Mouse (Mus musculus) liver, embryonic 16.5 days (tissue): Measurements from ENCODE around the gene Camkk2. TPM values are rescaled to one million over a fixed set of nuclear protein-coding genes. Genes with fewer than 3 reads are reported as not detected.

ENCODE experiments used
- ATAC-seq: fragments of 200-750 bp; cut with Nextera tagmentation; 2 replicates; pipeline ENCODE4 v1.8.0; 2017; ENCODE audit warnings: low read depth, mild to moderate bottlenecking, moderate number of reproducible peaks, moderate library complexity
- H3K27ac ChIP-seq: fragments of 300-500 bp; sonication (generic); 2 replicates; pipeline ENCODE4 v1.5.1; 2014; ENCODE audit warnings: mild to moderate bottlenecking, low read length
- H3K27me3 ChIP-seq: fragments of 300-500 bp; sonication (generic); 2 replicates; pipeline ENCODE4 v1.6.1; 2014; ENCODE audit warnings: low read depth, low read length, mixed read lengths; ENCODE audit not compliant: control insufficient read depth, insufficient read depth
- H3K36me3 ChIP-seq: fragments of 300-500 bp; sonication (generic); 2 replicates; pipeline ENCODE4 v1.6.1; 2014; ENCODE audit warnings: mild to moderate bottlenecking; ENCODE audit not compliant: control insufficient read depth, insufficient read depth
- H3K4me1 ChIP-seq: fragments of 300-500 bp; sonication (generic); 2 replicates; pipeline ENCODE4 v1.6.1; 2014; ENCODE audit warnings: low read depth, low read length, mixed read lengths; ENCODE audit not compliant: control insufficient read depth
- H3K4me2 ChIP-seq: fragments of 300-500 bp; sonication (generic); 2 replicates; pipeline ENCODE4 v1.6.1; 2014; ENCODE audit warnings: low read depth, low read length, mixed read lengths
- H3K4me3 ChIP-seq: fragments of 300-500 bp; sonication (generic); 2 replicates; pipeline ENCODE4 v1.5.1; 2014; ENCODE audit warnings: low read depth, mild to moderate bottlenecking, low read length
- H3K9ac ChIP-seq: fragments of 300-500 bp; sonication (generic); 2 replicates; pipeline ENCODE4 v1.6.1; 2014; ENCODE audit warnings: low read depth, low read length
- H3K9me3 ChIP-seq: fragments of 300-500 bp; sonication (generic); replicated peaks from 2 replicates; pipeline ENCODE4 v1.6.1; 2016; ENCODE audit warnings: low read length; ENCODE audit not compliant: control insufficient read depth
- WGBS: fragments of 180-500 bp; shearing (Covaris S2); extraction: QIAGEN DNeasy Blood & Tissue Kit; methylation state at CpG from one replicate; pipeline ENCODE4 v1.1.7; 2014; ENCODE audit not compliant: insufficient replicate concordance; 5-methylcytosine and 5-hydroxymethylcytosine counted together
- polyA plus RNA-seq: library from polyadenylated mRNA; unstranded; fragments of >200 nt; fragmentation: Nextera tagmentation; extraction: Ambion mirVana; gene quantifications from 2 replicates; pipeline ENCODE4 v1.2.1, GENCODE M21; 2015

Gene Camkk2
- polyA plus RNA-seq, 1 experiment from 2014 or later: 8.4 TPM

- H3K9ac ChIP-seq: no peak overlapping the region
These were observed 45.3 kb downstream of the Camkk2 start for GRCm38 (mm10) chr5:122733881-122734280.

GRCm38 (mm10) chr5:122731991-122732673, 47.1 kb downstream of the Camkk2 start:
- peak overlapping the region; percentile 66 for H3K27ac ChIP-seq
- peak overlapping the region; percentile 17; the same call in 1 of the 2 replicates for H3K4me2 ChIP-seq
- no peak overlapping the region for H3K4me3 ChIP-seq
- no peaks in the 10 kb centered on the region for H3K9me3 ChIP-seq
- 13% methylated on average over 15 of the region's 15 CpGs for WGBS
- no peak; the same call in 1 of the 2 replicates for ATAC-seq
- H3K27me3 ChIP-seq: no peaks in the 10 kb centered on the region
- no peaks in the 10 kb centered on the region for H3K36me3 ChIP-seq
- H3K9ac ChIP-seq: 0 out of 2 replicates have a peak overlapping the region, but pooled peaks have one; percentile 5
- peaks cover 22% of the 10 kb centered on the region for H3K4me1 ChIP-seq

More at GRCm38 (mm10) chr5:122733881-122734280, 45.3 kb downstream of the Camkk2 start:
- Histone ChIP-seq H3K27me3 (no peaks in the 10 kb centered on the region), H3K4me2 (peak overlapping the region; percentile 33), H3K4me3 (no peak overlapping the region; the same call in 1 of the 2 replicates), H3K27ac (no peak overlapping the region), H3K36me3 (no peaks in the 10 kb centered on the region), H3K4me1 (peaks cover 22% of the 10 kb centered on the region), H3K9me3 (no peaks in the 10 kb centered on the region)
- 22% methylated on average over 17 of the region's 17 CpGs for WGBS
- ATAC-seq: no peak

GRCm38 (mm10) chr5:122731321-122731720, 47.9 kb downstream of the Camkk2 start:
- Histone ChIP-seq H3K9ac (no peak overlapping the region), H3K4me3 (no peak overlapping the region), H3K9me3 (no peaks in the 10 kb centered on the region), H3K4me2 (no peak overlapping the region), H3K27me3 (no peaks in the 10 kb centered on the region), H3K27ac (peak overlapping the region; percentile 4), H3K36me3 (no peaks in the 10 kb centered on the region), H3K4me1 (peaks cover 22% of the 10 kb centered on the region)
- WGBS: 35% methylated on average over 8 of the region's 8 CpGs
- peak; percentile 42; the same call in 1 of the 2 replicates for ATAC-seq

- 61% methylated on average over 10 of the region's 10 CpGs for WGBS
- 0 out of 2 replicates have a peak, but pooled peaks have one; percentile 20 for ATAC-seq
- no peak overlapping the region for H3K4me2 ChIP-seq
These were observed 48.4 kb downstream of the Camkk2 start for GRCm38 (mm10) chr5:122730776-122731175.

GRCm38 (mm10) chr5:122727096-122727495, 52.1 kb downstream of the Camkk2 start:
- Histone ChIP-seq H3K9ac (no peak overlapping the region), H3K4me2 (no peak overlapping the region), H3K27ac (no peak overlapping the region), H3K4me1 (peaks cover 10% of the 10 kb centered on the region), H3K4me3 (no peak overlapping the region), H3K36me3 (no peaks in the 10 kb centered on the region), H3K27me3 (no peaks in the 10 kb centered on the region), H3K9me3 (no peaks in the 10 kb centered on the region)
- 84% methylated on average over 7 of the region's 7 CpGs for whole genome bisulfite sequencing
- no peak for ATAC-seq

More at GRCm38 (mm10) chr5:122730776-122731175, 48.4 kb downstream of the Camkk2 start:
- Histone ChIP-seq H3K9me3 (no peaks in the 10 kb centered on the region), H3K36me3 (no peaks in the 10 kb centered on the region), H3K27ac (no peak overlapping the region), H3K4me1 (peaks cover 22% of the 10 kb centered on the region), H3K4me3 (no peak overlapping the region), H3K9ac (no peak overlapping the region), H3K27me3 (no peaks in the 10 kb centered on the region)

- Histone ChIP-seq H3K9me3 (no peaks in the 10 kb centered on the region), H3K9ac (no peak overlapping the region), H3K4me2 (no peak overlapping the region), H3K4me1 (peaks cover 5% of the 10 kb centered on the region; the same call in 1 of the 2 replicates), H3K27me3 (no peaks in the 10 kb centered on the region), H3K27ac (no peak overlapping the region), H3K36me3 (no peaks in the 10 kb centered on the region), H3K4me3 (no peak overlapping the region)
- no peak for ATAC-seq
- WGBS: 78% methylated on average over 5 of the region's 5 CpGs
These were observed 52.6 kb downstream of the Camkk2 start for GRCm38 (mm10) chr5:122726595-122726994.

- WGBS: 21% methylated on average over 7 of the region's 7 CpGs
- Histone ChIP-seq H3K27ac (no peak overlapping the region), H3K9ac (no peak overlapping the region), H3K27me3 (no peaks in the 10 kb centered on the region), H3K4me3 (no peak overlapping the region), H3K36me3 (no peaks in the 10 kb centered on the region), H3K4me1 (peaks cover 4% of the 10 kb centered on the region; the same call in 1 of the 2 replicates), H3K4me2 (no peak overlapping the region), H3K9me3 (no peaks in the 10 kb centered on the region)
- ATAC-seq: no peak
These were observed 53.1 kb downstream of the Camkk2 start for GRCm38 (mm10) chr5:122726068-122726467.

- H3K4me2 ChIP-seq: no peak overlapping the region
- ATAC-seq: no peak
- H3K4me3 ChIP-seq: no peak overlapping the region
- no peaks in the 10 kb centered on the region for H3K9me3 ChIP-seq
- H3K27ac ChIP-seq: no peak overlapping the region
- H3K36me3 ChIP-seq: no peaks in the 10 kb centered on the region
- H3K27me3 ChIP-seq: no peaks in the 10 kb centered on the region
- no peaks in the 10 kb centered on the region; the same call in 1 of the 2 replicates for H3K4me1 ChIP-seq
- WGBS: 77% methylated on average over 13 of the region's 13 CpGs
- H3K9ac ChIP-seq: no peak overlapping the region
These were observed 53.8 kb downstream of the Camkk2 start for GRCm38 (mm10) chr5:122725453-122725852.

- no peaks in the 10 kb centered on the region for H3K27me3 ChIP-seq
- no peaks in the 10 kb centered on the region for H3K4me1 ChIP-seq
- no peak overlapping the region for H3K9ac ChIP-seq
- ATAC-seq: no peak
- H3K27ac ChIP-seq: no peak overlapping the region
- H3K9me3 ChIP-seq: no peaks in the 10 kb centered on the region
- WGBS: 77% methylated on average over 8 of the region's 8 CpGs
- peaks cover 15% of the 10 kb centered on the region for H3K36me3 ChIP-seq
- no peak overlapping the region for H3K4me3 ChIP-seq
- H3K4me2 ChIP-seq: no peak overlapping the region
These were observed 60.0 kb downstream of the Camkk2 start for GRCm38 (mm10) chr5:122719168-122719567.
